Mouse (Mus musculus) granulocyte monocyte progenitor cell, adult 5-6 weeks (primary cell): Measurements from ENCODE around the gene Bach2. TPM values are rescaled to one million over a fixed set of nuclear protein-coding genes. Genes with fewer than 3 reads are reported as not detected.

ENCODE experiments used
- ATAC-seq: replicated peaks from 2 replicates; pipeline ENCODE4 v1.8.0; 2016; ENCODE audit warnings: mild to moderate bottlenecking, moderate TSS enrichment, inconsistent platforms; ENCODE audit not compliant: poor library complexity, severe bottlenecking
- total RNA-seq, 2 experiments: library from RNA; stranded (forward) in 1 of 2; stranded (reverse) in 1 of 2; fragments of 200-712, 200-1000 nt in 1 of 2; fragments of >200 nt in 1 of 2; fragmentation: Nextera tagmentation in 1 of 2; gene quantifications; 2 replicates each; pipeline ENCODE4 v1.2.3; 2014 to 2017

Gene Bach2
- total RNA-seq, 2 experiments from 2014 or later: under 0.01 to 0.67 TPM

GRCm38 (mm10) chr4:32288036-32288860 is 49.6 kb downstream of the Bach2 start:
- ATAC-seq: peak; percentile 47

GRCm38 (mm10) chr4:32289845-32290244 is 51.2 kb downstream of the Bach2 start:
- peak; percentile 82 for ATAC-seq

- no peak for ATAC-seq
These were observed 52.8 kb downstream of the Bach2 start for GRCm38 (mm10) chr4:32291406-32291805.

- no peak for ATAC-seq
These were observed 55.2 kb downstream of the Bach2 start for GRCm38 (mm10) chr4:32293686-32294265.

- peak; percentile 20; the same call in 1 of the 2 replicates for ATAC-seq
These were observed 58.6 kb downstream of the Bach2 start for GRCm38 (mm10) chr4:32297071-32297671.

- ATAC-seq: no peak
These were observed 60.6 kb downstream of the Bach2 start for GRCm38 (mm10) chr4:32299221-32299620.

GRCm38 (mm10) chr4:32299970-32300369 is 61.4 kb downstream of the Bach2 start:
- ATAC-seq: no peak

- no peak for ATAC-seq
These were observed 64.1 kb downstream of the Bach2 start for GRCm38 (mm10) chr4:32302668-32303067.

- ATAC-seq: no peak
These were observed 64.5 kb downstream of the Bach2 start for GRCm38 (mm10) chr4:32303076-32303475.

- peak; percentile 48 for ATAC-seq
These were observed 65.1 kb downstream of the Bach2 start for GRCm38 (mm10) chr4:32303674-32304073.

GRCm38 (mm10) chr4:32304221-32304703 is 65.7 kb downstream of the Bach2 start:
- peak; percentile 89 for ATAC-seq

- ATAC-seq: no peak
These were observed 66.5 kb downstream of the Bach2 start for GRCm38 (mm10) chr4:32305036-32305615.

- no peak for ATAC-seq
These were observed 67.1 kb downstream of the Bach2 start for GRCm38 (mm10) chr4:32305683-32306082.

GRCm38 (mm10) chr4:32306169-32306792 is 67.7 kb downstream of the Bach2 start:
- no peak for ATAC-seq

GRCm38 (mm10) chr4:32307215-32307614 is 68.6 kb downstream of the Bach2 start:
- no peak for ATAC-seq

GRCm38 (mm10) chr4:32312171-32312946 is 73.8 kb downstream of the Bach2 start:
- ATAC-seq: no peak

- no peak for ATAC-seq
These were observed 76.3 kb downstream of the Bach2 start for GRCm38 (mm10) chr4:32314919-32315318.

GRCm38 (mm10) chr4:32318608-32319007 is 80.0 kb downstream of the Bach2 start:
- ATAC-seq: no peak

GRCm38 (mm10) chr4:32319327-32319726 is 80.7 kb downstream of the Bach2 start:
- ATAC-seq: no peak

GRCm38 (mm10) chr4:32320039-32320438 is 81.4 kb downstream of the Bach2 start:
- no peak for ATAC-seq
